Mouse (Mus musculus) forebrain, embryonic 11.5 days (tissue): ENCODE measurements at regions not wholly inside any gene's neighbourhood (a gene's known extent, or its start where the extent isn't known, plus 50 kb on each side); places are given as distances from the start of the nearest gene placed in this dataset.

Experiments
- ATAC-seq: fragments of 200-750 bp; cut with Nextera tagmentation; replicated peaks from 2 replicates; pipeline ENCODE4 v1.8.0; 2017; ENCODE audit warnings: moderate TSS enrichment; ENCODE audit not compliant: low FRiP score
- DNase-seq: peaks from one replicate; pipeline ENCODE4 v3.0.0-alpha.2; 2017; ENCODE audit warnings: low spot score
- H3K27ac ChIP-seq: fragments of 300-500 bp; sonication (generic); 2 replicates; pipeline ENCODE4 v1.5.1; 2014; ENCODE audit warnings: low read depth, low read length
- H3K27me3 ChIP-seq: fragments of 300-500 bp; sonication (generic); 2 replicates; pipeline ENCODE4 v1.6.1; 2014; ENCODE audit warnings: mild to moderate bottlenecking, low read length, mixed read lengths; ENCODE audit not compliant: control insufficient read depth, insufficient read depth
- H3K36me3 ChIP-seq: fragments of 300-500 bp; sonication (generic); 2 replicates; pipeline ENCODE4 v1.6.1; 2014; ENCODE audit warnings: mild to moderate bottlenecking, low read length, moderate library complexity, mixed read lengths; ENCODE audit not compliant: control insufficient read depth, insufficient read depth
- H3K4me1 ChIP-seq: fragments of 300-500 bp; sonication (generic); replicated peaks from 2 replicates; pipeline ENCODE4 v1.6.1; 2014; ENCODE audit warnings: low read length, mixed read lengths; ENCODE audit not compliant: control insufficient read depth, insufficient read depth
- H3K4me2 ChIP-seq: fragments of 300-500 bp; sonication (generic); 2 replicates; pipeline ENCODE4 v1.6.1; 2014; ENCODE audit warnings: low read depth, mild to moderate bottlenecking, low read length, moderate library complexity, mixed read lengths; ENCODE audit not compliant: severe bottlenecking
- H3K4me3 ChIP-seq: fragments of 300-500 bp; sonication (generic); 2 replicates; pipeline ENCODE4 v1.5.1; 2014; ENCODE audit warnings: low read depth, low read length
- H3K9ac ChIP-seq: fragments of 300-500 bp; sonication (generic); 2 replicates; pipeline ENCODE4 v1.6.1; 2014; ENCODE audit warnings: low read length
- H3K9me3 ChIP-seq: fragments of 300-500 bp; sonication (generic); 2 replicates; pipeline ENCODE4 v1.6.1; 2016; ENCODE audit warnings: low read length, mixed read lengths; ENCODE audit not compliant: control insufficient read depth
- whole genome bisulfite sequencing: fragments of 180-500 bp; shearing (Covaris S2); extraction: QIAGEN DNeasy Blood & Tissue Kit; methylation state at CpG from one replicate; pipeline ENCODE4 v1.1.7; 2014; 5-methylcytosine and 5-hydroxymethylcytosine counted together

DNA sequence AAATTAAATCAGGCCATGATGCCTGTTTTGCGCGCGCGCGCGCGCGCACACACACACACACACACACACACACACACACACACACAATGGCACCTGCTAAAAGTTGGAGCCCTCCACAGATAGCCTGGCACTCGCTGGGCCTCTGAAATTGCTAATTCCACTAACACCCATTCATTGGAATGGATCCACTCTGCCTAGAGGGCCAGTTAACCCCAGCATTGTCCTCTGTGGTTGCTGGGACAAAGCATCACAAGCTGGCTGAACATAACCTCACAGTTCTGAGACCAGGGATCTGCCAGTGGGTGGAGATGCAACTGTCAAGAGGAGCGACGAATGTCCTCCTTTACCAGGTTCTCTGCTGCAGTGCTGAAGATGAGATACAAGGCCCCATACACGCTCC lies 53.3 kb upstream of the Map4k3 start:
- ATAC-seq = no peak
- H3K4me1 ChIP-seq = no peaks in the 10 kb centered on the region

DNA sequence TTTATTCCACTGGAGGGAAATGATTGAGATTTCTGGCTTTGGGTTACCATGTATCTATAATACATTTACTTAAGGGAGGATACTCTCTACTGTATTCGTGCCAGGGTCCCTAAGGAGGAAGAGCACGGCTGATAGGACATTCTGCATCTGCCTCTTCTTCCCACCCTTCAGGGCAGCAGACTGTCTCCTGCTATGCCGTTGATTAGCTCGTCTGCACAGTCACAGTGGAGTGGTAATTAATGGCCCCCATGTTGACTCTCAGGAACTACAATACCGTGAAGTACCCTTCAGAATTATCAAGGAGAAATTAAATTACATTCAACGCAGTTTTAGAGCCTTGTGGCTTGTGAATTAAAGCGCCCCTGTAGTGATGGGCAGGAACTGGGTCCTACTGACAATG lies 52.0 kb upstream of the Map4k3 start:
- Histone ChIP-seq H3K4me2 (no peak overlapping the region), H3K9ac (no peak overlapping the region), H3K4me3 (no peak overlapping the region), H3K9me3 (no peaks in the 10 kb centered on the region), H3K4me1 (no peaks in the 10 kb centered on the region), H3K36me3 (no peaks in the 10 kb centered on the region), H3K27ac (no peak overlapping the region), H3K27me3 (no peaks in the 10 kb centered on the region)
- WGBS = 70% methylated on average over 7 of the region's 7 CpGs
- ATAC-seq (no peak), DNase-seq (no peak)

More for the DNA sequence above, 53.3 kb upstream of the Map4k3 start:
- Histone ChIP-seq H3K36me3 (no peaks in the 10 kb centered on the region), H3K27ac (no peak overlapping the region), H3K9ac (no peak overlapping the region), H3K4me3 (no peak overlapping the region), H3K27me3 (no peaks in the 10 kb centered on the region), H3K9me3 (no peaks in the 10 kb centered on the region), H3K4me2 (no peak overlapping the region)
- 94% methylated on average over 12 of the region's 12 CpGs for WGBS
- no peak for DNase-seq

DNA sequence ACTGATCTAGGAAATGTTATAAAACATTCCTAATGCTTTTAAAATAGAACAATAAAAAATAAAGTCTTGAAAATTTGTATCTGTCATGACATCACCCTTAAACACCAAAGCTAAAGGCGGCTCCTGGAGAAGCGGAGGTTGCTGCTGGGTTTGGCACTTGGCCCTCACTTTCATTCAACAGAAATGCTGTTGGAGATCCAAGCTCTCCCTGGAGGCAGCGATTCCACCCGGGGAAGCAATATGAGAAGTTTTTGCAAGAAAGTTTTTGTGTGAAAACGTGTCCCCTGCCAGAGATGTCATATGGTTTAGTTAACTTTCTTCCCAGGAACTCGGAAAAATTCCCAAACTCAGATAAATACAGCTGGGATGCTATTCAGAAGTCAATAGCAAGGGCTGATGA lies 51.5 kb upstream of the Map4k3 start:
- DNase-seq (no peak), ATAC-seq (no peak)
- 84% methylated on average over 6 of the region's 6 CpGs for WGBS

More for the DNA sequence above, 51.5 kb upstream of the Map4k3 start:
- H3K4me1 ChIP-seq = no peaks in the 10 kb centered on the region
- H3K4me3 ChIP-seq = no peak overlapping the region
- no peak overlapping the region for H3K4me2 ChIP-seq
- no peaks in the 10 kb centered on the region for H3K36me3 ChIP-seq
- H3K9ac ChIP-seq = no peak overlapping the region
- H3K27me3 ChIP-seq = no peaks in the 10 kb centered on the region
- H3K9me3 ChIP-seq = no peaks in the 10 kb centered on the region
- H3K27ac ChIP-seq = no peak overlapping the region
